Mouse (Mus musculus) liver, adult 2 months (tissue): ENCODE data around the gene Prkce. TPM values are rescaled to one million over a fixed set of nuclear protein-coding genes. Genes with fewer than 3 reads are reported as not detected.

Experiments
- DNase-seq: peaks from one replicate; pipeline ENCODE4 v3.0.0-alpha.2; 2011; ENCODE audit warnings: low read depth, low spot score; ENCODE audit errors: extremely low read depth
- H3K27ac ChIP-seq: fragments of 200-500 bp; replicated peaks from 2 replicates; pipeline ENCODE4 v1.5.1; 2012; ENCODE audit warnings: low read depth, mild to moderate bottlenecking, control low read depth, inconsistent platforms, low read length; ENCODE audit not compliant: insufficient read depth
- H3K27me3 ChIP-seq: fragments of 200-500 bp; 2 replicates; pipeline ENCODE4 v1.6.1; 2012; ENCODE audit warnings: mild to moderate bottlenecking, moderate library complexity, low read length, inconsistent platforms; ENCODE audit not compliant: control insufficient read depth, insufficient read depth
- H3K36me3 ChIP-seq: fragments of 200-500 bp; 2 replicates; pipeline ENCODE4 v1.6.1; 2012; ENCODE audit warnings: low read length, inconsistent platforms; ENCODE audit not compliant: control insufficient read depth, insufficient read depth
- H3K4me1 ChIP-seq: fragments of 200-500 bp; 2 replicates; pipeline ENCODE4 v1.6.1; 2011; ENCODE audit warnings: low read length; ENCODE audit not compliant: control insufficient read depth, insufficient read depth
- H3K4me3 ChIP-seq: fragments of 200-500 bp; 2 replicates; pipeline ENCODE4 v1.5.1; 2011; ENCODE audit warnings: low read depth, mild to moderate bottlenecking, control low read depth, low read length, moderate library complexity; ENCODE audit not compliant: insufficient read depth
- H3K79me2 ChIP-seq: fragments of 200-500 bp; 2 replicates; pipeline ENCODE4 v1.6.1; 2012; ENCODE audit warnings: inconsistent platforms, mild to moderate bottlenecking, low read length, moderate library complexity; ENCODE audit not compliant: control insufficient read depth, insufficient read depth
- H3K9ac ChIP-seq: fragments of 200-500 bp; 2 replicates; pipeline ENCODE4 v1.6.1; 2012; ENCODE audit warnings: low read depth, mild to moderate bottlenecking, control low read depth, inconsistent platforms, low read length
- CTCF ChIP-seq: fragments of 200-500 bp; IDR thresholded peaks from 2 replicates; pipeline ENCODE4 v1.5.1; 2011; ENCODE audit warnings: low read depth, low read length, control low read depth
- POLR2A ChIP-seq: fragments of 200-500 bp; IDR thresholded peaks from 2 replicates; pipeline ENCODE4 v1.6.1; 2011; ENCODE audit warnings: low read length, control low read depth; ENCODE audit not compliant: insufficient read depth; ENCODE audit errors: extremely low read depth
- WGBS: fragments of 180-500 bp; shearing (Covaris S2); methylation state at CpG from one replicate; pipeline ENCODE4 v1.1.7; 2018; 5-methylcytosine and 5-hydroxymethylcytosine counted together
- polyA plus RNA-seq: library from polyadenylated mRNA; depleted of rRNA; stranded (reverse); fragments of >200 nt; gene quantifications from 2 replicates; pipeline ENCODE4 v1.2.3, GENCODE M21; 2012
- total RNA-seq: library from RNA; depleted of rRNA; stranded (reverse); fragments of >200 nt; gene quantifications from 2 replicates; pipeline ENCODE4 v1.2.3, GENCODE M21; 2014

The Prkce gene
- total and polyA plus RNA-seq, 2 experiments: 2.0 to 6.4 TPM

DNA sequence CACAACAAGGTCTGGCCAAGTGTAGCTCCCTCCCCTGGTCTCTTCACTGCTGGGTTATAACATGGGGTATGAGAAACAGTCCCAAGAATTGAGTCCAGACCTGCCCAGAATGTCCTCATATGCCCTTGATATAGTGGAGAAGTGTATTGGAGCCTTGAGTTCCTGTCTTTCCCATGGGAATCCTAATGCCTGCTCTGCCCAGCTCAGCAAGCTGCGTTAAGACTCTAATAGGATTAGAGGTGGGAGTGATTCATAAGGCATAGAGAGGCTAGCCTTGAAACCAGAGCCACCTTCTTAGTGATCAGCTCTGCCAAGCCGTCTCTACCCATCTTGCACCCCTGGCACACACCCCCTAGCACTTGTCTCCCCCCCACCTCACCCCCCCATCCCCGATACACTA lies 455.3 kb downstream of the Prkce start:
- DNase-seq: no peak
- TF ChIP-seq POLR2A (no peak), CTCF (no peak)
- no peaks in the 10 kb centered on the region for H3K36me3 ChIP-seq
- no peak overlapping the region for H3K9ac ChIP-seq
- 97% methylated on average over 3 of the region's 3 CpGs for WGBS
- H3K4me3 ChIP-seq: no peak overlapping the region
- H3K27me3 ChIP-seq: no peaks in the 10 kb centered on the region
- no peak overlapping the region for H3K27ac ChIP-seq
- peaks cover 2% of the 10 kb centered on the region; the same call in 1 of the 2 replicates for H3K4me1 ChIP-seq
- no peaks in the 10 kb centered on the region for H3K79me2 ChIP-seq

DNA sequence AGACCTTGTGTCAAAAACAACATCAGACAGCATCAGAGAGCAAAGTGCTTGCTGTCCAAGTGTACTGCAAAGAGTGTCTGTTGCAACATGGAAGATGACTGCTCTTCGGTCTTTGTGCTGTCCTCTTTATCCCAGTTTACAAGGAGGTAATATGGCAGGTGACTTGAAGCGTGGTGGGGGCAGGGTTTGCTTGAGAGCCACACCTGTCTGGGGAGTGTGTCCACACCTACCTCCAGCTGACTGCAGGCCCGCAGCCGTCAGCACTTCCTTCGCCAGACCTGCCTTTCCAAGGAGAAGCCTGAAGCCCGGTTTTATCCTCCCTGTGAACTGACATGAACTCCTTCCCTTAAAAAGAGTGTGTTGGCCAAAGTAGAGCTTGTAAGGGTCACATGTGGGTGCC lies 458.9 kb downstream of the Prkce start:
- Histone ChIP-seq H3K36me3 (no peaks in the 10 kb centered on the region; the same call in 1 of the 2 replicates), H3K27ac (no peak overlapping the region), H3K9ac (no peak overlapping the region), H3K4me3 (no peak overlapping the region), H3K27me3 (no peaks in the 10 kb centered on the region), H3K79me2 (no peaks in the 10 kb centered on the region), H3K4me1 (no peaks in the 10 kb centered on the region)
- 90% methylated on average over 6 of the region's 6 CpGs for WGBS
- TF ChIP-seq CTCF (no peak), POLR2A (no peak)
- DNase-seq: no peak

- no peak for TF ChIP-seq CTCF
- TF ChIP-seq POLR2A: no peak
- Histone ChIP-seq H3K27ac (no peak overlapping the region), H3K4me3 (no peak overlapping the region), H3K36me3 (no peaks in the 10 kb centered on the region; the same call in 1 of the 2 replicates), H3K27me3 (no peaks in the 10 kb centered on the region), H3K4me1 (no peaks in the 10 kb centered on the region), H3K9ac (no peak overlapping the region), H3K79me2 (no peaks in the 10 kb centered on the region)
- DNase-seq: peak; percentile 14
- WGBS: 74% methylated on average over 4 of the region's 4 CpGs
These were observed 465.5 kb downstream of the Prkce start for GRCm38 (mm10) chr17:86633131-86633530.

DNA sequence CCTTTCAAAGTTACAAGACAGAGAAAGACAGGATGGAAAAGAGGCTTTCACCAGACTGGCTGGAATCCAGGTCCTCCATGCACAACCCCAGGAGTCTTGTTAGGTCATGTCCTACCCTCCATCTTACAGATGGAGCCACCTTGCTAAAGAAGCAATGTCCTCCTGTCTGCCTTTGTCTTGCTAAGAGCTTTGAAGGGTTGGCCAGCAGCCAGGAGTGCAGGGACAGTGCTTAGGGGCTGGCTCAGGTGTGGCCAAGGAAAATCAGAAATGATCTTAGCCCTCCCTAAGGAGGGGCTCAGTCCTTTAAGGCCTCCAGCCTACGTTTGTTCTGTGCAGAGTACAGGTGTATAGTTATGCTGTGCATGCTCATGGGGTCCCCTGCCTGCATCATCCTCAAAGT lies 469.7 kb downstream of the Prkce start:
- no peaks in the 10 kb centered on the region for H3K79me2 ChIP-seq
- no peak overlapping the region for H3K4me3 ChIP-seq
- no peaks in the 10 kb centered on the region for H3K4me1 ChIP-seq
- no peak overlapping the region for H3K27ac ChIP-seq
- no peaks in the 10 kb centered on the region for H3K27me3 ChIP-seq
- TF ChIP-seq POLR2A (no peak), CTCF (no peak)
- WGBS: 88% methylated on average over 1 of the region's 1 CpGs
- no peak overlapping the region for H3K9ac ChIP-seq
- no peak for DNase-seq
- no peaks in the 10 kb centered on the region; the same call in 1 of the 2 replicates for H3K36me3 ChIP-seq

- Histone ChIP-seq H3K27ac (no peak overlapping the region), H3K9ac (no peak overlapping the region), H3K4me1 (no peaks in the 10 kb centered on the region), H3K27me3 (no peaks in the 10 kb centered on the region), H3K4me3 (no peak overlapping the region), H3K36me3 (no peaks in the 10 kb centered on the region; the same call in 1 of the 2 replicates), H3K79me2 (no peaks in the 10 kb centered on the region)
- TF ChIP-seq CTCF (no peak), POLR2A (no peak)
- WGBS: 97% methylated on average over 3 of the region's 3 CpGs
- no peak for DNase-seq
These were observed 471.7 kb downstream of the Prkce start for GRCm38 (mm10) chr17:86639279-86639678.

GRCm38 (mm10) chr17:86647226-86647625 lies 479.6 kb downstream of the Prkce start:
- Histone ChIP-seq H3K4me1 (no peaks in the 10 kb centered on the region), H3K79me2 (no peaks in the 10 kb centered on the region), H3K36me3 (no peaks in the 10 kb centered on the region), H3K9ac (no peak overlapping the region), H3K27me3 (no peaks in the 10 kb centered on the region), H3K27ac (no peak overlapping the region), H3K4me3 (no peak overlapping the region)
- no peak for TF ChIP-seq CTCF
- TF ChIP-seq POLR2A: no peak
- WGBS: 55% methylated on average over 3 of the region's 3 CpGs
- DNase-seq: peak; percentile 78
